Mouse (Mus musculus) hindbrain, embryonic 11.5 days (tissue): ENCODE data around the gene Ophn1. TPM values are rescaled to one million over a fixed set of nuclear protein-coding genes. Genes with fewer than 3 reads are reported as not detected.

Experiments used
- ATAC-seq: fragments of 200-750 bp; cut with Nextera tagmentation; 2 replicates; pipeline ENCODE4 v1.8.0; 2017; ENCODE audit warnings: mild to moderate bottlenecking, moderate TSS enrichment, moderate library complexity; ENCODE audit not compliant: low FRiP score
- DNase-seq: peaks from one replicate; pipeline ENCODE4 v3.0.0-alpha.2; 2015; ENCODE audit warnings: low spot score
- H3K27ac ChIP-seq: fragments of 300-500 bp; sonication (generic); 2 replicates; pipeline ENCODE4 v1.5.1; 2014; ENCODE audit warnings: mild to moderate bottlenecking, low read depth, low read length
- H3K27me3 ChIP-seq: fragments of 300-500 bp; sonication (generic); 2 replicates; pipeline ENCODE4 v1.6.1; 2014; ENCODE audit warnings: mild to moderate bottlenecking, low read length, moderate library complexity, mixed read lengths; ENCODE audit not compliant: control insufficient read depth, insufficient read depth
- H3K36me3 ChIP-seq: fragments of 300-500 bp; sonication (generic); 2 replicates; pipeline ENCODE4 v1.6.1; 2014; ENCODE audit warnings: mild to moderate bottlenecking, low read length, moderate library complexity, mixed read lengths; ENCODE audit not compliant: control insufficient read depth, insufficient read depth
- H3K4me1 ChIP-seq: fragments of 300-500 bp; sonication (generic); replicated peaks from 2 replicates; pipeline ENCODE4 v1.6.1; 2014; ENCODE audit warnings: low read length, mixed read lengths; ENCODE audit not compliant: control insufficient read depth, insufficient read depth
- H3K4me2 ChIP-seq: fragments of 300-500 bp; sonication (generic); replicated peaks from 2 replicates; pipeline ENCODE4 v1.6.1; 2014; ENCODE audit warnings: mild to moderate bottlenecking, low read depth, low read length
- H3K4me3 ChIP-seq: fragments of 300-500 bp; sonication (generic); 2 replicates; pipeline ENCODE4 v1.5.1; 2014; ENCODE audit warnings: low read depth, low read length
- H3K9ac ChIP-seq: fragments of 300-500 bp; sonication (generic); 2 replicates; pipeline ENCODE4 v1.6.1; 2014; ENCODE audit warnings: low read depth, low read length
- H3K9me3 ChIP-seq: fragments of 300-500 bp; sonication (generic); 2 replicates; pipeline ENCODE4 v1.6.1; 2016; ENCODE audit warnings: low read length; ENCODE audit not compliant: control insufficient read depth
- WGBS: fragments of 180-500 bp; shearing (Covaris S2); extraction: QIAGEN DNeasy Blood & Tissue Kit; methylation state at CpG from one replicate; pipeline ENCODE4 v1.1.7; 2014; 5-methylcytosine and 5-hydroxymethylcytosine counted together
- polyA plus RNA-seq: library from polyadenylated mRNA; unstranded; fragments of >200 nt; fragmentation: Nextera tagmentation; extraction: Ambion mirVana; gene quantifications from 2 replicates; pipeline ENCODE4 v1.2.1, GENCODE M21; 2014

Gene Ophn1
- polyA plus RNA-seq, 1 experiment from 2014 or later = 27.2 TPM

DNA sequence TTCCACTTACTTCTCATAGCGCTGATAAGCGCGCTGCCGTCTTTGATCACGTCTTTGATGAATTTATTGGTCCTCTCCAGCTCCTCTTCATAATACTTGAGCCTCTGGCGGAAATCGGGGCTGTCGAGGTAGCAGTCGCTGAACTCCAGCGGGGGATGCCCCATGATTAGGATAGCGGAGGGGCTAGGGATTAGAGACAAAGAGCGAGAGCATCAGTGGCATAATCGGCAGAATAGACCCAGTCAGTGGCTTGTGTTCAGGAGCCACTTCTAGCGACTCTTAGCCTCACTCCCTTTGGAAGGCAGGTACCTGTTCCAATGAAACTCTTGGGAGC, 786 bp downstream of the Ophn1 start:
- 18% methylated on average over 14 of the region's 14 CpGs for WGBS
- H3K27me3 ChIP-seq = no peaks in the 10 kb centered on the region
- no peaks in the 10 kb centered on the region for H3K4me1 ChIP-seq
- peak overlapping the region; percentile 55 for H3K4me3 ChIP-seq
- DNase-seq (no peak), ATAC-seq (no peak)
- peak overlapping the region; percentile 72; the same call in 1 of the 2 replicates for H3K27ac ChIP-seq
- H3K4me2 ChIP-seq = peak overlapping the region; percentile 49
- H3K36me3 ChIP-seq = no peaks in the 10 kb centered on the region
- no peaks in the 10 kb centered on the region for H3K9me3 ChIP-seq
- peak overlapping the region; percentile 49 for H3K9ac ChIP-seq

DNA sequence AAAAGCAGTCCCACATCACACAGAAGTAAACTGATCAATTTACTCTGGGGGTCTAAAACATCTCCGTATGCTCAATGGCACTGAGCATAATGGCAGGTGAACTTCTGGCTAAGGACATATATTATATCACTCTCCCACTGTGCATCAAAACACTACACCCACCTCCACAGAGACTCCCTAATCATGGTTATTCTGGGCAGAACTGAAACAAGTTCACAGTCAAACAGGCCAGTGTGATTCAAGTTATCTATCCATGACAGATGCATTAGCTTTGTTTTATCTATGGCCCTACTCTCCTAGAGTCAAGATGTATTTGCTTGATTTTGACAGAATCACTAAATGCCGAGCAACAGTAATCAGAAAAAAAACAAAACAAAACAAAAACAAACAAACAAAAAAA, 8.8 kb downstream of the Ophn1 start:
- DNase-seq = no peak
- ATAC-seq = no peak
- H3K4me3 ChIP-seq = no peak overlapping the region
- no peak overlapping the region for H3K9ac ChIP-seq
- H3K9me3 ChIP-seq = no peaks in the 10 kb centered on the region
- H3K36me3 ChIP-seq = no peaks in the 10 kb centered on the region
- H3K4me2 ChIP-seq = no peak overlapping the region
- no peaks in the 10 kb centered on the region for H3K4me1 ChIP-seq
- no peaks in the 10 kb centered on the region for H3K27me3 ChIP-seq
- 90% methylated on average over 2 of the region's 2 CpGs for WGBS
- H3K27ac ChIP-seq = no peak overlapping the region

DNA sequence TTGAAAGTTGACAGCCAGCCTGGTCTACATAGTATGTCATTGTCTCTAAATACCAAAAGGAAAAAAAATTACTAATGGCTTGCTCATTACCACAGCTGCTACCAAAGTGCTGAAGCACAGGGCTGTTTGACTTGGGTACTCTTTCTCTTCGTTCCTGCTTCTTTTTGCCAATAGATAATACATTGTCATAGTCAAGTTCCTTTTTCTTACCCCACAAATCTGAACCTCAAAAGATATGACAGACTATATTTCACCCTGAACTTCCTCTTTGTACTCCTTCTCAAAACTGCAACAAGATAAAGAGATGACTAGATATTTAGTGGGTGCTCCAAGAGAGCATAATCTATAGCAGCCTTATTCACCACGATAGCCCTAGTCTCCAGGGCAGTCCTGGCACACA, 9.7 kb downstream of the Ophn1 start:
- Histone ChIP-seq H3K4me3 (no peak overlapping the region), H3K4me2 (no peak overlapping the region), H3K9ac (no peak overlapping the region), H3K9me3 (no peaks in the 10 kb centered on the region), H3K27me3 (no peaks in the 10 kb centered on the region), H3K4me1 (no peaks in the 10 kb centered on the region), H3K36me3 (no peaks in the 10 kb centered on the region), H3K27ac (no peak overlapping the region)
- ATAC-seq = no peak
- DNase-seq = no peak
- WGBS = 91% methylated on average over 2 of the region's 2 CpGs

DNA sequence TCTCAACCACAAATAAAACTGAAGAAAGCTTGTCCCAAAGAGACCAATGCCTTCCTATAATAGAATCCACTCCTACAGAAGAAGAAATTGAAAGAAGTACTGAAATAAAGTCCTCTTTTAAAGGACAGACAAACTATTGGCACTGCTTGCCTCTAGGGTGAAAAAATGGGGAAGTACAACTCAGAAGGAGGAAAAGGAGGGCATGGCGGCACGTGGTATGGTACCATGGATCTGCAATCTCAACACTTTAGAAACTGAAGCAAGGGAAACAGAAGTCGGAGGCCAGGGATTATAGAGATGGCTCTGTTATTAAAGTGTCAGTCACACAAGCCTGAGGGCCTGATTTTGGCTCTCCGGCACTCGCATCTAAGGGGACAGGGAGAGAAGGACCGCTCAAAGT, 10.5 kb downstream of the Ophn1 start:
- Histone ChIP-seq H3K36me3 (no peaks in the 10 kb centered on the region), H3K4me1 (no peaks in the 10 kb centered on the region), H3K9me3 (no peaks in the 10 kb centered on the region), H3K4me2 (no peak overlapping the region), H3K27me3 (no peaks in the 10 kb centered on the region; the same call in 1 of the 2 replicates), H3K27ac (no peak overlapping the region), H3K4me3 (no peak overlapping the region), H3K9ac (no peak overlapping the region)
- DNase-seq = no peak
- ATAC-seq = no peak
- WGBS = 94% methylated on average over 6 of the region's 6 CpGs

DNA sequence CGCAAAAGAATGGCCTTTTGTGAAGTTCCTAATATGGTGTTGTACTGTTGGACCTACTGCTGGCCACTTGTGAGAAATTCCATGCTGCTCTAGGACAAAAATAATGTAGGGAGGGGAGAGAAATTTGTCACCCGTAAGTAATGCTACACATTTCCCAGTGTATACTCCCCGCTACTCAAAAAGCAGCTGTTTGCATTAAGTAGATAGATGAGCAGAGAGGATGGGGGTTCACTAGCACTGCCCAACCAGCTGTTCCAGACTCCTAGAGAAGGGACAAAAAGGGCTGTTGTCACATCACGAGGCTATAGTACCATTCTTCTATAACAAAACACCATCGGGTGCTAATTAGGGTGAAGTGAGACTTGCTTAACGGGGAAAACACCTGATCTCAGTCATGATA, 15.7 kb downstream of the Ophn1 start:
- Histone ChIP-seq H3K4me2 (no peak overlapping the region), H3K36me3 (no peaks in the 10 kb centered on the region), H3K27ac (no peak overlapping the region), H3K9me3 (no peaks in the 10 kb centered on the region), H3K27me3 (no peaks in the 10 kb centered on the region; the same call in 1 of the 2 replicates), H3K9ac (no peak overlapping the region), H3K4me1 (no peaks in the 10 kb centered on the region), H3K4me3 (no peak overlapping the region)
- WGBS = 50% methylated on average over 6 of the region's 6 CpGs
- ATAC-seq (peak; percentile 51; the same call in 1 of the 2 replicates), DNase-seq (no peak)

DNA sequence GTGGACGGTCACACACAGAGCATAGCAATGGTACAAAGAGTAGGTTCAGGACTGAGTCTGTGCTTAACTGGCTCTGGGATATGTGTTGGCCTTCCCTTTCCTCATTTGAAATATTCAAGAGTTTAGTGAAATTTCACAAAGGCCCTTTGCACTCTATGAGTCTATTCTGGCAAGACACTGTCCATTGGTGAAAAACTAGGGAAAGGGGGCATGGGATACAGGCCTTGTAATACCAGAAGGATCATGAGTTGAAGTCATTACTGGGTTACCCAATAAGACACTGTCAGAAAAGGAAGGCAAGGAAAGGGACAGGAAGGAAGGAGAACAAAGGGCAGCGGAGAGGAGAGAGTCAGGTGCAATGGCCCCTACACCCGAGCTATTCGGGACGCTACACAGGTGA, 16.7 kb downstream of the Ophn1 start:
- DNase-seq (no peak), ATAC-seq (no peak)
- H3K27ac ChIP-seq = no peak overlapping the region
- no peaks in the 10 kb centered on the region; the same call in 1 of the 2 replicates for H3K27me3 ChIP-seq
- no peak overlapping the region for H3K4me2 ChIP-seq
- WGBS = 87% methylated on average over 5 of the region's 5 CpGs
- H3K9ac ChIP-seq = no peak overlapping the region
- H3K36me3 ChIP-seq = no peaks in the 10 kb centered on the region
- H3K9me3 ChIP-seq = no peaks in the 10 kb centered on the region
- no peaks in the 10 kb centered on the region for H3K4me1 ChIP-seq
- no peak overlapping the region for H3K4me3 ChIP-seq

DNA sequence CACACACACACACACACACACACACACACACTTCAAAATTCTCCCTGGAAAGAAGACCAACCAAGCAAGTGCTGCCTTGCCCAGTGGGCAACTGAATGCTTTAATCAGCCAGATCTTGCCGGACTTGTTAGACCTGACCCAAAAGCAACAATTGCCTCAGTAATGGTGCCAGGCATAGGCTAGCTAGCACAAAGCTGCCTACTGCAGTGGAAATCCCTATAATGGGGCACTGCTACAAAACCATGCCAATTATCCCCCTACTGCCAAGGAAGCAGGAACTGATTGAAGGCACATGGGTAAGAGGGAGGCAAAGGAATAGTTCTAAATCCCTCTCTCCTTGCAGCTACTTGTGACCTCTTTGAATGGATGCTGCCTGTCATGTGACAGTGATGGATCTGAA, 18.8 kb downstream of the Ophn1 start:
- no peak overlapping the region for H3K4me2 ChIP-seq
- H3K4me3 ChIP-seq = no peak overlapping the region
- H3K27ac ChIP-seq = no peak overlapping the region
- H3K27me3 ChIP-seq = no peaks in the 10 kb centered on the region; the same call in 1 of the 2 replicates
- DNase-seq = no peak
- no peaks in the 10 kb centered on the region for H3K36me3 ChIP-seq
- H3K9me3 ChIP-seq = no peaks in the 10 kb centered on the region
- no peaks in the 10 kb centered on the region for H3K4me1 ChIP-seq
- 85% methylated on average over 1 of the region's 1 CpGs for WGBS
- no peak overlapping the region for H3K9ac ChIP-seq
- ATAC-seq = no peak

DNA sequence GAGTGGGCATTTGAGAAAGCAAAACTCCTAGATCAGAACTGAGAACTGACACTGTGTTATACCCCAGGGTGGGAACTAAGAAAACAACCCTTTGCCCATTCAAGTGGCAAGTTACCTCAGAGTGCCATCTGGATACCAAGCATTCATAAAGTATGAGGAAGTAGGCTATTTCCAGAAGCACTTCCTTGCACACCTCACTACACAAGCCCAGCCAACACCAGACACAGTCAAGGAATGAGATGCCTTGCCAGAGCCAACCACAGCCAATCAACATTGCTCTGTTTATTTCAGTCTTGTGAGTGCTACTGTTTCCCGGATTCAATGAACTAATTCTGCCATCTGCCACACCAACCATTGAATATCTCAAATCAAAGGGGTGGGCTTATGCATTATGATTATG, 20.3 kb downstream of the Ophn1 start:
- Histone ChIP-seq H3K4me1 (no peaks in the 10 kb centered on the region), H3K9ac (no peak overlapping the region), H3K4me2 (no peak overlapping the region), H3K4me3 (no peak overlapping the region), H3K27me3 (no peaks in the 10 kb centered on the region; the same call in 1 of the 2 replicates), H3K36me3 (no peaks in the 10 kb centered on the region), H3K27ac (no peak overlapping the region), H3K9me3 (no peaks in the 10 kb centered on the region)
- ATAC-seq (no peak), DNase-seq (no peak)
- 100% methylated on average over 1 of the region's 1 CpGs for WGBS

DNA sequence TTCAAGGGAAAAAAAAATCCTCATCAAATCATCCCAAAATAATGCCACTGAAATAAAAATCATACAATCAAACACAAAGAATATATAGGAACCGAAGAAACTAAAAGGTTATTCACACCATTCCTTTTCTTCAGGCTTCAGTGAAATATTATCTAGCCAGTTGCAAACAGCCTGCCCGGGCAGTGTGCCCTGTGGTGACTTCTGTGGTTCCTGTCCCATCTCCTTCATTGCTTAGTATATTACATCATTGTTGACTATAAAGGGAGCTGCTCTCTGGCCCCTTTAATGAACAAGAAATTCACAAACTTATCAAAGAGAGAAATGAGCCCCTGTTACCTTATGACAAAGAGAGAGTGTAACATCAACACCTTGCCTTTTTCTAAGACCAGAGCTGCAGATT, 21.1 kb downstream of the Ophn1 start:
- ATAC-seq = no peak
- DNase-seq = no peak
- H3K27me3 ChIP-seq = no peaks in the 10 kb centered on the region
- H3K9me3 ChIP-seq = no peaks in the 10 kb centered on the region
- H3K27ac ChIP-seq = no peak overlapping the region
- H3K4me2 ChIP-seq = no peak overlapping the region
- H3K9ac ChIP-seq = no peak overlapping the region
- WGBS = 89% methylated on average over 2 of the region's 2 CpGs
- no peak overlapping the region for H3K4me3 ChIP-seq
- no peaks in the 10 kb centered on the region for H3K4me1 ChIP-seq
- H3K36me3 ChIP-seq = no peaks in the 10 kb centered on the region
